Mouse (Mus musculus): ENCODE data around the gene Neurl4. TPM values are rescaled to one million over a fixed set of nuclear protein-coding genes. Genes with fewer than 3 reads are reported as not detected.
"Not testable (repeated sequence)": the region's sequence is repeated elsewhere in the genome, so short reads cannot be mapped to it uniquely, and the experiment has no call there.

Neurl4 gene
- total RNA-seq (2021): 10 to 100 TPM; 31.2 to 31.8 TPM
- long read RNA-seq, experiment 1, full-length matches to known transcripts: 2 of 19 reads
- long read RNA-seq, experiment 1, partial matches to known transcripts: 8 of 19 reads
- long read RNA-seq, experiment 1, other reads (novel, unspliced or antisense): 9 of 19 reads
- long read RNA-seq, experiment 2, full-length matches to known transcripts: 1 of 13 reads
- long read RNA-seq, experiment 2, partial matches to known transcripts: 8 of 13 reads
- long read RNA-seq, experiment 2, other reads (novel, unspliced or antisense): 4 of 13 reads

DNA sequence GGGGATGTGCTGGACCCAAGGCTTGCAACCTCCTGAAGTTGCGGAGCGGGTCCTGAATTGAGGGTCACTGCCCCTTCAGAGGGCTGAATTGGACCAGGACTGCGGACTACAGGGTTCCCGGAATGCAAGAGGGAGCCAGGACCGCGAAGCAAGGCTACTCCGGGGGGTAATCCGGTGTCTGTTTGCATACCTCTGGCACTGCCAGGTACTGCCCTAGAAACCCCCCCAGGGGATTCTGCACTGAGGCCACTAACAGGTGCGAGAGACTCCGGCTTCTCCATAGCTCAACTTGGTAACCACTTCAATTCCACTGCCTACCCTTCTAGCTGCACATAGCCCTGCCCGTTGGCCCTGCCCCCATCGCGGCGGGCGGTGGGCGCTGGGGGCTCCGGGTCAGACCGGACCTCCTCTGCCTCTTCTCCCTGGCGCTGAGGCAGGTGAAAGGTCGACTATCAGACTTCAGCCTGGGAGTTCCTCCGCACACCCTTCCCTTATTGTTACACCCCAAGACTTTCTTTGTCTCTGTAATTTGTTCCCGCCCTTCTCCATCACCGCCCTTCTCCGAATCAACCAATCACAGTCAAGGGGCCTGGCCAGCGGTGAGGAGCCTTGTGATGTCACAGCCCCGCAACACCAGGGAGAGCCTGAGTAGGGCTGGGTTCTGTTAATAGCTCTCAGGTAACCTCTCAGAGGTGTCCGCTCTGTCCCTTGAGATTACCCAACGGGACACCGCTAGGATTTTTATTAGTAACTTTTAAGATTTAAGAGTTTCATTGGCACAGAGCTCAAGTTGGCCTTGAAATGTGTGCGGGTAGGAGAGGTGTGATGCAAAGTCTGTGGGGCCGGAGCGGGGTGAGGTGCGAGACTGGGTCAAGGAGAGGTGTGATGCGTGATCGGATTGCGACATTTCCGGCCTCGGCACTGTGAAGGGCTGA lies at the start of gene Neurl4, which contains the start of gene 2810408A11Rik:
Gene Neurl4 (plus strand): TSS at position 602 of the 935 bp plus-strand sequence.
Gene 2810408A11Rik (minus strand): TSS at position 517 of the 935 bp plus-strand sequence.
- peak; percentile 74 for DNase-seq

DNA sequence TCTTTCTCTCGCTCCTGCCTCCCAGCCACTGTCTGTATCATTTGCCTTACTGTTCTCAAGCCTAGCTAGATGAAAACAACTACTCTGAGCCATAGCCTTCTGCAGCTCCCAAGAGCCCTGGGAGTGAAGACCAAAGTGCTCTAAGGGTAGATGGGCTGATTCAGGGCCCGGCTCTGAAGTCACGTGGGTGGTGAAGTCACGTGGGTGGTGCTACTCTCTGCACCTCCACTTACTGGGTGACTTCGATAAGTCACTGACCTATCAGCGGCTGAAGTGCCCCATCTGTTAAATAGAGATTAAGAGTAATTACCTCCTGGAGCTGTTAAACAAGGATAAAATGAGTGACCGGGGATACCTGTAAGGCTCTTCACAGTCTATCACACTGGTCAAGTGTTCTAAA lies 46.9 kb upstream of the Neurl4 start:
- no peak for DNase-seq

DNA sequence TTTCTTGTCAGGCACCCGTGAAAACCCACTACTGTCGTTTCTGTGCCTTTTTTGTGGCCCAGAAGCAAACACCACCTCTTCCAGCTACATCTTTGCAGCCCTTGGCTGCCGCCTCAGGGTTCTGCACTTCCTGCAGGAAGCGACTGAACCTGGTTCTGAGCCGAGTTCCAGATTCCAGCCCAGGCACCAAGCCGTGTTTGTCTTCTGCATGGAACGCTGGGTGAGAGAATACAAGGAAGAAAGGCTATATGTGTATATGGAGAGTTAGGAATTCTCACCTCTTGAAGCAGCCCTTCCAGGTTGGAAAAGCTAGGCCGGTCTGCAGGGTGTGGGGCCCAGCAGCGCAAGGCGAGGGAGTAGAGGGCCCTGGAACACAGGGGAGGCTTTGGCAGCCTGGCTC lies 46.2 kb upstream of the Neurl4 start:
- no peak for DNase-seq

DNA sequence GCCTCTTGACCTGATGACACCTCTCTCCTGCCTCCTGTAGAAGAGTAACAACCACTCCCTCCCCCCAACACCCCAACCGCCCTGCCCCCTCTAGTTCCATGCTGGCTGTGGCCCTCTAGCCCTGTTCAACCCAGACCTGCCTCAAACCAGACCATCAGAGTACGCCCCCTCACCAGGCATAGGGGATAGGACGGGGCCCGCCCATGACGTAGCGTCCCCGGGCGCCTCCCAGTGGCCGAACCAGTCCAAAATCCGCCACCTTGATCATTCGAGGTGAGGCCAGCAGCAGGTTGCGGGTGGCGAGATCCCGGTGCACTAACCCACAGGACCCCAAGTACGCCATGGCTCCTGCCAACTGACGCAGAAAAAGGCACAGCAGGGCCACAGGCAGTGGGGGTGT lies 45.5 kb upstream of the Neurl4 start:
- DNase-seq: peak; percentile 47

DNA sequence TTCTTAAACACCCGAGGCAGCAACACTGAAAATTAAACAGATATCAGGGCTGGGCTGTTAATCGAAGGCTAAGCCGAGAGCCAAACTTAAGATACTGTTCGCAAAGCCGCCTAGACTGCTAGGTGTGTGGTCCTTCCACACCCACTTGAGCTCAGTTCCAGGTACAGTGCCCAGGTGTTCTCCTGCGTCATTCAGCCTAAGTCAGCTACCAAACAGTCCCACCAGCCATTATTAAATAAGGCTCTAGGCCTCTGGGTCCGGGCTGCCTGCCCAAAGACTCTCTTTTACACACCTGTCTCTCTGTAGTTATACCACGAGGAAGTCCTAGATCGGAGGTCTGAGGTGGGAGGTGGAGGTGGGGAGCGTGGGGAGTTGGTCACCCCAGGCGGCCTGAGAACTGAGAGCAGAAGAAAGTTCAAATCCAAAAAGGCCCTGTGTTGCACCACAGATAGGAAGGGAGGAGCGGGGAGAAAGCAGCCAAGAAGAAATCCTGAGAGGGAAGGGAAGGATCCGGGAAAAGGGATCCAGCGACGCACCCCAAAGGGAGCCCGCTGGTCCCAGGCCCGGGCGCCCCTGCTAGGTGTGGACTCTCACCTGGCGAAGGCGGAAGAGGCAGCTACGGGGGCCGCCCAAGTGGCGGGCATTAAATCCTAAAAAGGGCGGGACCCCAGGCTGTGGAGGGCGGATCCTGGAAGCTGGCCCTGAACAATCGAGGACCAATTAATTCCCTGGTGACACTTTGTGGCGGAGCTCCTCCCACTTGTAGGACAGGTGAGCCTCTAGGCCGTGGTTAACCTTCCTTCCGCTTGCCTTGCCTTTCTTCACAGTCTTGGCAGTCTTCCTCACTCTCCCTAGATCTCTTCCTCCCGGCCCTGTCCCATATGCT lies 42.5 kb upstream of the Neurl4 start, which contains the start of gene Tnk1:
Gene Tnk1 (minus strand): TSS at position 618 of the 886 bp plus-strand sequence.
- no peak for DNase-seq

DNA sequence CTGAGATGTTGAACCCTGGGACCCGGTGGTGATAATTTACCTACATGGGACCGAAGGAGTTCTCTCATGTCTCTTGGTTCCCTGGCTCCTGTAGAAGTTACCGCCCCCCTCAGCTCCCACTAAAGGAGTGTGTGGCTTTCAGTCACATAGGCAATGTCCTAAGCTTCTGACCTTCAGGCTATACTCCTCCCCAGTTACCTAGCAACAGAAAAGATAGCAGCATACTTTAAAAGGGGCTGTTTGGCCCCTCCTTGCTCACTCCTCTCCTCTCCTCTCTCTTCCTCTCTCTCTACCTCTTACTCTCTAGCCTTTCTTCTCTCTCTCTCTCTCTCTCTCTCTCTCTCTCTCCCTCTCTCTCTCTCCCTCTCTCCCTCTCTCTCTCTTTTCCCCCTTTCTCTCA lies 37.1 kb upstream of the Neurl4 start:
- not testable (repeated sequence) for DNase-seq

DNA sequence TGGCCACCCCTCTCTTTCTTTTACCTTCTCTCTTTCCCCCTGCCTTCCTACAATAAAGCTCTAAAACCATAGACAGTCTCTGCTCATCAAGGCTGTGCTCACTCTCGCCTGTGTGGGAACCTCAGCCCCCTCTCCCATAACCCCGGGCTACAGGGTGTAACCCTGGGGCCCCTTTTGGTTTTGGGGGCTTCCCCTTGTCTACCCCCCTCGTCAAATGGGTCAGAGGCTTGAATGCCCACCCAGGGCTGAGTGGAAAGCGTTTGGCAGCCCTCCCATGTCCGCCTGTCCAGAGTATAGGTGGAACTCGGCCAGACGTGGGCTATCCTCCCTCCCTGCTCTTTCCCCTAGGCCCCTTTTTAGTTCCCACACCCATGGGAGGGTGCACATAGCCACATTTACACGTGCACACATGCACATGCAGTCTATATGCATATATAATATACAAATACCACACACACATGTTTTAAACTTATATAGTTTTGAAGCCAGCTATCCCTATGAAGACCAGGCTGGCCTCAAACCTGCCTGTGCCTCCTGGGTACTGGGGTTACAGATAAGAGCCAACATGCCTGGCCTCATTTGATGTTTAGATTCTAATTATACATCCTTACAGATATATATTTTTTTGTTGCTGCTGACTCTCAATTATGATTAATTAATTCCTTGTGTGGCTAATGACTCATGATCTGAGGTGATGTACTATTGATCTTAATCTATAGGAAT lies 36.6 kb upstream of the Neurl4 start:
- DNase-seq: no peak

DNA sequence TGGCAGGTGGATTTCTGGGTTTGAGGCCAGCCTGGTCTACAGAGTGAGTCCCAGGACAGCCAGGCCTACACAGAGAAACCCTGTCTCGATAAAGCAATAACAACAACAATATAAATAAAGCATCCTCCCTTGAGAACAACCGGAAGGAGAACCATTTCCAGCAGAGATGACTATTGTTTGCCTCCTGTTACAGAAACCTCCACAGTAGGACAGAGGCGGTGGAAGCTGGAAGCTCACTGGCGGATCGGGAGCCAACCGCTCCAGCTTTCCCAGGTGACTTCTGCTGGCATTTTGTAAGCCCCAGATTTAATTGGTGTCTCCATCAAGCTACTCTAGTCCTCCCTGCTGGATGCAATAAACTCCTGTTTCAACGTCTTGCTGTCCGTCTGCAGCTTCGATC lies 35.3 kb upstream of the Neurl4 start:
- no peak for DNase-seq

DNA sequence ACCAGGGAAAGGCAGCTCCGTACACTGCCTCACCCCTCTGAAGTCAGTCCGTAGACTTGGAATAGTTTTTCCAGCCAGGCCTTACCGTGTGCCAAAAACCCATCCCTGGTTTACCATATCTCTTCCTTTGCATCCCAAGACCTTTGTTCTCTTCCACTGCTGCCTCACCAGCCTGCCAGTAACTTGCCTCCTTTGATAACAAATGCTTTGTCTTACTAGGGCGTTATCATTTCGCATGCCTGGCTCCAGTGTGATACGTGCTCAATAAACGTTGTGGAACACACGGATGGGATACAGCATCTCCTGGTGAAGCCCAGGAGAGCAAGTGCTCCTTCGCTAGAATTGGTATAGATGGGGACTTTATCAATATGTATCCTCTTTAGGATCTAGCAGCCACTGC lies 33.5 kb upstream of the Neurl4 start:
- no peak for DNase-seq

DNA sequence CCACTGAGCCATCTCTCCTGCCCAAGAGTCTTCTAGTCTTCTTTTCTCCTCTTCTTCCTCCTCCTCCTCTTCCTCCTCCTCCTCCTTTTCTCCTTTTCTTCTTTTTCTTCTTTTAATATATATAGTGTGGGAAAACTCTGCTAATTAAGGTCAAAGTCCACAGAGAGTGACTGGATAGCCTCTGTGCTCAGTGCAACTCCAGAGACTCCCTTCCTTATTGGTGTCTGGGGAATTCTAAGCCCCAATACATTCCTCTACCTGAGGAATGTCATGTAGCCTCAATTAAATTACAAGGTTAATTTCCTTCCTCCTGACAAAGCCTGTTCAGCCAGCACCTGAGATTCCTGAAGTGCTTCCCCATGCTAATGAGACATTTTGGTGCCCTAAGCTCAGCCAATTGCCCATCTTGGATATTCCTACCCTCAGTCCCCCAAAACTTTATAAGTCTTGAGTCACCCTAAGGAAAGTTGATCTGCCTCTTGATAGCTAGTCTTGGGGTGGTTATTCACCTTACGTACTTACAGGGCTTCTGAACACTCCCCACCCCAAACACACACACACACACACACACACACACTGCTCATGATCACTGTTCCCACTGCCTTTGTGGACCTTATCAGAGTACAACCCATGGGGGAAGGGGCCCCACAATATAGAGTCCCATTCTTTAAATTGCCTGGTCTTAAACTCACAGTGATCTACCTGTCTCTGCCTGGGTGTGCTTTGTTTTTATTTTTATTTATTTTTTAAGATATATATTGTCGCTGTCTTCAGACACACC lies 30.4 kb upstream of the Neurl4 start:
- no peak for DNase-seq

DNA sequence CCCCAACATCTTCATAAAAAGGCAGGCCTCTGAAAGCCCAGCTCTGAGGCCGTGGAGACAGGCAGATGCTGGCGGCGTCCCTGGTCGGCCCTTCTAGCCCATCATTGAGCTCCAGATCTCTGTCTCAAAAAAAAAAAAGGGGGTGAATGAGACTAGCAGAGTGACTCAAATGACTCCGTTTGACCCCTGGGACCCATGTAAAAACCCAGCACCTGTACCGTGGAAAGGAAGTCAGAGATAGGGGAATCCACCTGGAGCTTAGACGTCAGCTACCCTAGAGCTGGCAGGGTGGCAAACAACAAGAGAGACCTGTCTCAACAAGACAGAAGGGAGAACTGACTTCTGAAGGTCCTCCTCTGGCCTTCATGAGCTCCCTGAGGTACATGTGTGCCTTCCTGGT lies 29.1 kb upstream of the Neurl4 start:
- no peak for DNase-seq

DNA sequence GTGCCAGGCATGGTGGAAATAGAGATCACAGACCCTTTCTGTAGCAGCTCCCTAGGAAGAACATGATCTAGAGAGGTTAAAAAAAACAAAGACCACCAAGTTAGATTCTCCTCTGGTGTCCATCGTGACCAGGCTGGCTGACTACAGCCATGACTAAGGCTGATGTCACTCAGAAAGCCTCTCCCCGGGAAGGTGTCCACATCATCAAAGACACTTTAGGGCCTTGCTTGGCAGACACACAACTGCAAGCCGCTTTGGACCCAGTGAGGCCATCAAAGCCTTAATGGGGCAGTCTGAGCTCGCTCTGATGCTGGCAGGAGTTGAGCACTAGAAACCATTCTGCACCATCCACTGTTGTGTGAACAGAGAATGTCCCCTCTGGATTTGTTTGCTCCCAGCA lies 28.4 kb upstream of the Neurl4 start:
- no peak for DNase-seq

DNA sequence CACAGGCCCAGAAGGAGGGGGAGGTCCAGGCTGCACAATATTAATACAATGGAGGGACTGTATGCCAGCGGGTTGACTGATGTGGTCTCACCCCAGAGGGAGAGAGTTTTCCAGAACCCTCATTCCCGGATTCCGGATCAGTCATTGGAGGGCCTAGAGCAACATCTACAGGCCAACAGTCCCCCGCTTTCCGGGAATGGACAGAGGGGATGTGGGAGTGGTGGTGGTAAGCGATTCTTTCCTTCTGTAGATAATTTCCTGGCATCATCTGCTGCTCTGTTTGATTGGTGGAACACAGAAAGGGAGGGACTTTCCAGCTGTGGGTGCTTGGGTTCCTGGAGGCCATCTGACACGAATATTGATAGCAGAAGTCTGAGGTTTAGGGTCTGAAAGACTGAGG lies 24.7 kb upstream of the Neurl4 start:
- no peak for DNase-seq

DNA sequence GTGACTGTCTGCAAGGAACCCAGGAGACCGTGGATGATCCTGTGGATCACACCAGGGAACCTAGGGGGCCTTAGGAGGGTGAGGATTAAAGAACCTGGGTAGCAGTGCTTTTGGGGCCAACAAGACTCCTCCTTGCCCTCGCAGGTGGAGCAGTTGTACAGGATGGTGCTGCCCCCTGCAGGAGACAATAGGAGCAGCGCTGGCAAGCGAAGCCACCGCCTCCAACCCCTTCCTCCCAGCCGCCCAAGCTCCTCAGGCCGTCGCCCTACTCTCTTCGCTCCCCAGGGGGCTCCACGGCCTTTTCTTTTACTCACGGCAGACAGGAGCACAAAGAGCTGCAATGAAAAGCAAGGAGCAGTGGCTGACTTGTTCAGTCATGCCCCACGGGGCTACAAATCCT lies 24.0 kb upstream of the Neurl4 start:
- peak; percentile 88 for DNase-seq

DNA sequence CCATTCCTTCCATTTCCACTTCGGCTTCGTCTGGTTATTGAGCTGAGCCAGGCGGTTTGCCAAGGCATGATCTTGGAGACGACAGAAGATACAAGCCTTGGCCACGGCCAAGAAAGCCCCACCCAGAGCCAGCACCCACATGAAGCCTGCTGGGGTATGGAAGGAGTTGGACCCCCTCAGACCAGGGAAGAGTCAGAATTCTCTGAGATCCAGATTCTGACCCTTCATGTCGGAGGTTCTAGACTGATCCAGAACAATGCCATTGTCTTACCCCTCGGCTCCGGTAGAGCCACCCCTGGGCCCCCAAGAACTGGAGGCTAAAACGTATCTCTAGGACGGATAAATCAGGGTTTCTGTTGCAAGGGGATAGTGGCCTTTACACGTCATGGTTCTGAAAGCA lies 23.0 kb upstream of the Neurl4 start, which contains the start of gene Tmem95:
Gene Tmem95 (minus strand): TSS at position 141 of the 400 bp plus-strand sequence.
- no peak for DNase-seq

DNA sequence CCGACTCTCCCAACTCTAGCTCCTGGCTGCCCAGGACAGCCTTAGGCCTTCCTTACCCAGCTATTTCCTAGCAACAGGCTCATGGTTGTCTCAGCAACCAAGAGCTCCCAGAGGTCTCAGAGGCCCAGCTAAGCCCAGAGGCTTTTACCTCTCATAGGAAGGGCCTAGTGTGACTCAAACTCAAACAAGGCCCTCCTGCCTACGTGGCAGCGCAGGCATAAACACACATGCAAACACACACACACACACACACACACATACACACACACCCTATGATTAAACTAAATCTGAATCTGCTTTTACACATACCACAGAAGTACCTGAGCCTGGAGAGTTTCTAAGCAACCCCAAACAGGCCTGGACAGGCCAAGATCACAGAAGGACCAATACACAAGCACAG lies 22.5 kb upstream of the Neurl4 start:
- no peak for DNase-seq

DNA sequence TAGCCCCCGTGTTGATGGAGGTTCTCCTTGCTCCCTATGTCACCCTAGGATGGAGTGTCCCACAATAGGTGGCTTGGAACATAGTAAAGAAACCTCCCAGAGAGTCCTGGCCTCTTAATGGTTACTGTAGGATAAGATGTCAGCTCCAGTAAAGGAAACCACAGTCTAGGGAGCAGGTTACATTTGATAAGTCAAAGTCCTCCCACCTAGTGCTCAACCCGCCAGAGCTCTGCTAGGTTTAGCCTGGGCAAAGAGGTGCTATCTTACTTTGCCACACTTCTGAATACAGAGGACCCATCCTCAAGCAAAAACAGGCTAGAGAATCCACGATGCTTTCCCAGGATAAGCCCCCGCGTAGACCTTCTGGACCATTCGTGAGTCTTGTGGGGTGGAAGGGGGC lies 21.9 kb upstream of the Neurl4 start:
- DNase-seq: no peak

DNA sequence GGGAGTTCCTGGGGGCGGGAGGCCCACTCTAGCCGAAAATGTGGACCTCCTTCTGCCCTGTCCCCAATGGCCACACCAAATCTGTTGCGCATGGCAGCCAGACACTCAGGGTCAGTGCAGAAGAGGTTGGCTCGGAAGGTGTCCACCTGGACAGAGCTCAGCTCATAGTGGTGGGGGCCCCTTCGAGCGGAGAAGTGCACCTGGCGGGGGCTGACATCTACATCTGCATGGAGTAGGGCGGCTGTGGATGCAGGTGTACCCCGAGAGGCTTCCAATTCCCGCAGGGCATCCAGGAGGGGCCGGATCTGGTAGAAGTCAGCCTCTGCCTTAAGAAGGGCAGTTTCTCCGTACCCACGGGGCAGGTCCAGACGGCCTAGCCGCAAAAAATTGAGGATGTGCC lies 21.2 kb upstream of the Neurl4 start:
- DNase-seq: no peak

DNA sequence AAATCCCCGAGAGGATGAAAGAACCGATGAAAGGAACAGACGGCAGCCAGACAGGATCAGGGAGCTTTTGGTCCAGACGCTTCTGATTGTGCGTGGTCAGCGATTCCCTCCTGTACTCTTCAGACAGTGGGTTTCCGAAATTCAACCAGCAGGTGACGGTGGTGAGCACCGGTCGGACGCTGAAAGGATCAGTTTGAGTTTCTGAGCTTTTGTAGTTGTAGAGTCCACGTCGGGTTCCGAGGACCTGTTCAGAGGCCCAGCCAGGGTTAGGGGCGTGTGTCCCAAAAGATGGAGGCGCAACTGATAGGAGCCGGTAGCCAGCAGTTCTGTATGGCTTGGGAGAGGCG lies 20.4 kb upstream of the Neurl4 start:
- DNase-seq: peak; percentile 61

DNA sequence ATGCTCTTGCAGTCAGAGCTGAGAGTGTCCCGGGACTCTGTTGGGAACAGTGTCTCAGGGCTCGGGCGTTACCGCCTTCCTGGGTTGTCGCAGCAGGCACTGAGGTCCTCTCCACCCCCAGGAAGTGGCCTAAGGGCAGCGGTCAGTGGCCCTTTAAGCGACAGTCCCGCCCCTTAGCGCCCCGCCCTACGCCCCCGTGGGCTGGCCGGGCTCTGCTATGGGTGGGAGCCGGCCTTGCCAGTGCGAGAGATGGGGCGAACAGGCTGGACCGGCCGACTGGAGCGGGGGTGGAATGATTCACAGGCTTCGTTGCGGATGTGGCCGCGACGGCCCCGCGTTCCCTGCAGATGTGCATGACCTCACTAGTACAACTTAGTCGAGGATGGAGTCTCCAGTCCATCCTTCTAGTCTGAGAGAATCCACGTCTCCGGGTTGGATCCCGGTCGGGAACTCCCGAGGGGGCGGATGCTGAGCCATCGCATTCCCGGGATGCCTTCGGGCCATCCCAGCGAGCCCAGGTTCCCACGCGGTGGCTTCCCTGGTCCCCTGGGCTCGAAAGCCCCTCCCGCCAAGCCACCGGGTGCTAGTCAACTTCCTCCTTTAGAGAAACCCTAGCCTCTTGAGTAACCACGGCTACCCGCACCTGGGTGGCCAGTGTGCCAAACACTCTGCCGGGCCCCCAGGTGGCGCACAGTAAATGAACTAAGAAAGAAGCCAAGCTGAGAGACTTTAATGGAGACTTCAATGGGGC lies 19.8 kb upstream of the Neurl4 start, which contains the start of gene Kctd11:
Gene Kctd11 (minus strand): TSS at position 554 of the 751 bp plus-strand sequence.
- DNase-seq: peak; percentile 87

Measured in gastrocnemius, postnatal 10 days (tissue).